Mouse (Mus musculus) ZHBTc4 (cell line): ENCODE measurements around the gene Gm8356.
"Not testable (repeated sequence)": the region's sequence is repeated elsewhere in the genome, so short reads cannot be mapped to it uniquely, and the experiment has no call there.

Source experiments
- DNase-seq: peaks from one replicate; pipeline ENCODE4 v3.0.0-alpha.2; 2011; ENCODE audit warnings: low read depth, low spot score

Gene Gm8356

DNA sequence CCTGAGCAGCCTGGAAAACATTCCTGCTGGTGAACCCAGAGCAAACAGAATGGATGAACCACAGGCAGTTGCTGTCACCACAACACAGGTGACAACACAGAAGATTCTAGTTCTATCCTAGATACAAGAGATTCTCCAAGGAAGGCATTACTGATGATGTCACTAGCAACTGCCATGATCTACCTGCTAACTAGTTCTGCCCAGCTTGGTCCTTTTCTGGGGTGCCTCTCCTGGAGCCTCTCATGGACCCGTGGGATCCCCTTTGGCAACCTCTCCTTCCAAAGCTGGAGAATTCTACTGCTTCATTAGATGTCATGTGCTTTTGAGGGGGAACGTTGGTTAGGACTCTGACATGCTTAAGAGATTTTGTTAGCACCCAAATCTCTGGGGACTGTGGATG, at the start of gene Gm8356:
Gene Gm8356, minus strand, starts transcription at position 101 of the 400 bp plus-strand sequence.
- not testable (repeated sequence) for DNase-seq

DNA sequence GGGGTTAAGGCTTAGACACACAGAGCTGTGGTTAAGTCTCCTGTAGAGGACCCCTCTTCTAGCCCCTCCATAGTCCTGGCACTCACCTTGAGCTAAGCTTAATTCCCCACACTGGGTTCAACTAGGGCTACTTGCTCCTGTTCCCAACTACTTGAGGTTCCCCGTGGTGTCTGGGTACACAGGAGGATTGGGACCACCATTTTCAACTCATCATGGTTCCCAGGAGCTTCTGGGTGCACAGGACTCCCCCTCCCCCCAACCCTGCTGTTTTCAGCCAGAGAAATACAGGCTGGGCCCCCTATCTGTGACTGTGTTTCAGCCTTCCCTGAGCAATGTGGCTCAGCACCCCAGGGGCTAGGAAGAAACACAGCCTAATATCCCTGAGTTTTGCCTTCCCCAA, 50.8 kb downstream of the Gm8356 start:
- DNase-seq: not testable (repeated sequence)

DNA sequence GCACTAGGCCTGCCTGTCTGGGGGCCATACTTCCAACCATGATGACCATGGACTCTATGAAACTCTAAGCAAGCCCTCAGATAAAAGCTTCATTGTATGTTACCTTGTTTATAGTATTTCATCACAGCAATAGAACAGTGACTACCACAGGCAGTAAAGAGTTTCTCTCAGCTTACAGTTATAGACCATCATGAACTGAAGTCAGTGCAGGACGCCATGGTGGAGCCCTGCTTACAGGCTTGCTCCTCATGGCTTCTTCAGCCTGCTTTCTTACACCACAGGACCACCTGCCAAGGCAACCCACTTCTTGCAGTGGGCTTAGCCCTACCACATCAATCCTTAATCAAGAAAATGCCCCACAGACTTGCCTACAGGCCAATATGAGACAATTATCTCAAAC, 51.5 kb downstream of the Gm8356 start:
- not testable (repeated sequence) for DNase-seq

DNA sequence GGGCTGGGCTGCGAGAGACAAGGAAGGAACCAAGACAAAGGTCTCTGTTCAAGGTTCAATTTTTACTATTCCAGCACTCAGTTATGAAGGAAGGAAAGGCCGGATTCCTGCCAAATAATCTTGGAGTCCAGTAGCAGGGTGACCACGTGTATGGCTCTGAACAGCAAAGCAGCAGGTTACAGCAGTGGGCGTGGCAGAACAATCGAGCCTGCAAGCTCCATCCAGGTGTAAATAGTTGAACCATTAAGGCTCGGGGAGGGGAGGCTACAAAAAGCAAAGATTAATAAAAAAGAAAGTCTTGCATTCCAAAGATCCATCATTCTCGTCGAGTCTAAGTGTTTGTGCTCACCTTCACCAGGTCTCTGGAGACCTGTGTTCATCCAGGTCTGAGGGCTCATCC, 55.0 kb downstream of the Gm8356 start:
- peak; percentile 22 for DNase-seq
